Mouse (Mus musculus): ENCODE data around the gene Speer1.
"Not testable (repeated sequence)": the region's sequence is repeated elsewhere in the genome, so short reads cannot be mapped to it uniquely, and the experiment has no call there.

Gene Speer1

GRCm38 (mm10) chr5:11341216-11341615 is at the start of gene Speer1:
Gene Speer1 (plus strand): TSS chr5:11341516.
- DNase-seq: not testable (repeated sequence)

All from retina, postnatal 1 day (tissue).